Mouse (Mus musculus): ENCODE measurements at regions not wholly inside any gene's neighbourhood (a gene's known extent, or its start where the extent isn't known, plus 50 kb on each side); places are given as distances from the start of the nearest gene placed in this dataset.

- no peak for DNase-seq (ENCODE audit: low spot score)
Measured at GRCm38 (mm10) chr1:56206615-56207267, 430.5 kb downstream of the Hsfy2 start.

GRCm38 (mm10) chr1:56195224-56195623 lies 442.0 kb downstream of the Hsfy2 start:
- DNase-seq (ENCODE audit: low spot score), result no peak

- no peak for DNase-seq (ENCODE audit: low spot score)
Measured at GRCm38 (mm10) chr1:56183503-56184198, 453.6 kb downstream of the Hsfy2 start.

GRCm38 (mm10) chr1:56179206-56179985 lies 457.8 kb downstream of the Hsfy2 start:
- no peak for DNase-seq (ENCODE audit: low spot score)

GRCm38 (mm10) chr1:56171157-56171556 lies 466.1 kb downstream of the Hsfy2 start:
- DNase-seq (ENCODE audit: low spot score), result no peak

GRCm38 (mm10) chr1:56168712-56169111 lies 468.5 kb downstream of the Hsfy2 start:
- no peak for DNase-seq (ENCODE audit: low spot score)

- DNase-seq (ENCODE audit: low spot score), result no peak
Measured at GRCm38 (mm10) chr1:56168063-56168462, 469.2 kb downstream of the Hsfy2 start.

- no peak for DNase-seq (ENCODE audit: low spot score)
Measured at GRCm38 (mm10) chr1:56165228-56165627, 472.0 kb downstream of the Hsfy2 start.

GRCm38 (mm10) chr1:56164366-56164765 lies 472.9 kb downstream of the Hsfy2 start:
- no peak for DNase-seq (ENCODE audit: low spot score)

GRCm38 (mm10) chr1:56130951-56131350 lies 506.3 kb downstream of the Hsfy2 start:
- DNase-seq (ENCODE audit: low spot score), result no peak

GRCm38 (mm10) chr1:56089254-56089834 lies 547.9 kb downstream of the Hsfy2 start:
- DNase-seq (ENCODE audit: low spot score), result peak; percentile 3

GRCm38 (mm10) chr1:56088357-56088756 lies 548.9 kb downstream of the Hsfy2 start:
- no peak for DNase-seq (ENCODE audit: low spot score)

- DNase-seq (ENCODE audit: low spot score), result no peak
Measured at GRCm38 (mm10) chr1:56076757-56077156, 560.5 kb downstream of the Hsfy2 start.

GRCm38 (mm10) chr1:56072255-56072654 lies 565.0 kb downstream of the Hsfy2 start:
- DNase-seq (ENCODE audit: low spot score), result no peak

- no peak for DNase-seq (ENCODE audit: low spot score)
Measured at GRCm38 (mm10) chr1:56063474-56063873, 573.8 kb downstream of the Hsfy2 start.

Data from urinary bladder, postnatal 25 days (tissue).